Mouse (Mus musculus): ENCODE results near the gene Tom1l1. TPM values are rescaled to one million over a fixed set of nuclear protein-coding genes. Genes with fewer than 3 reads are reported as not detected.

The Tom1l1 gene
- polyA plus RNA-seq, 1 experiment from 2014 or later: 24.3 TPM

DNA sequence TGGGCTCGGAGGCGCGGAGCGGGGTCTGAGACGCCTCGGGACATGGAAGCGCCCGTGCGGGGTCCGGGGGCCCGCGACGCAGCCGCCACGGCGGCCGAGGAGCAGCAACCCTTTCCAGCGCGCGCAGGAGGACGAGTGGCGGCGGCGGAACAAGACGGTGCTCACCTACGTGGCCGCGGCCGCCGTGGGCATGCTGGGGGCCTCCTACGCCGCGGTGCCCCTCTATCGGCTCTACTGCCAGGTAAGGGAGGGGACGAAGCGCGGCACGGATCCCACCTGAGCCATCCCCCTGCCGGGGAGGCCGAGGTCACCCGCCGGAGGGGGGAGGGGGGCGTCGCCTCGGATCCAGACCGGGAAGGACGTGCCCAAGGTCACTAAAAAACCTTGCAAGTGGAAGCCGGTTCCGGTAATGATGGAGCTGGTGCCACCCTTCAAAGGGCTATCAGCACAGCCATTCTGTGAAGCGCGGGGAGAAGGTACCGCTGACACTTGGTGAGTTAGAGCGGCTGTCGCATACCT, 49.8 kb downstream of the Tom1l1 start:
- H3K36me3 ChIP-seq (ENCODE audit: control insufficient read depth, insufficient read depth, low read length): no peaks in the 10 kb centered on the region
- WGBS: 1% methylated on average over 54 of the region's 54 CpGs
- H3K9me3 ChIP-seq (ENCODE audit: control insufficient read depth, low read length): no peaks in the 10 kb centered on the region
- H3K27ac ChIP-seq (ENCODE audit: low read depth, low read length): peak overlapping the region; percentile 90
- H3K4me3 ChIP-seq (ENCODE audit: low read depth, low read length): peak overlapping the region; percentile 94
- H3K4me2 ChIP-seq (ENCODE audit: low read depth, low read length, severe bottlenecking): peak overlapping the region; percentile 62
- H3K4me1 ChIP-seq (replicated peaks; ENCODE audit: control insufficient read depth, insufficient read depth, low read length): peaks cover 6% of the 10 kb centered on the region; the same call in 1 of the 2 replicates
- no peaks in the 10 kb centered on the region for H3K27me3 ChIP-seq (ENCODE audit: control insufficient read depth, insufficient read depth, low read length)
- H3K9ac ChIP-seq (ENCODE audit: low read length): peak overlapping the region; percentile 97
- DNase-seq (ENCODE audit: low spot score) (no peak), ATAC-seq (replicated peaks; ENCODE audit: low FRiP score) (no peak; the same call in 1 of the 2 replicates)

GRCm38 (mm10) chr11:90637440-90638311, 50.5 kb downstream of the Tom1l1 start, which contains the start of the genes Stxbp4 and Cox11:
Gene Stxbp4, minus strand, starts transcription at chr11:90638084.
Gene Cox11, plus strand, starts transcription at chr11:90638173.
- DNase-seq (ENCODE audit: low spot score): peak; percentile 98
- Histone ChIP-seq H3K9ac (ENCODE audit: low read length) (peak within 1 kb of the TSS; percentile 97), H3K4me2 (ENCODE audit: low read depth, low read length, severe bottlenecking) (peak within 1 kb of the TSS; percentile 62), H3K27ac (ENCODE audit: low read depth, low read length) (peak within 1 kb of the TSS; percentile 90), H3K4me1 (replicated peaks; ENCODE audit: control insufficient read depth, insufficient read depth, low read length) (peaks cover 6% of the 10 kb centered on the region; the same call in 1 of the 2 replicates), H3K27me3 (ENCODE audit: control insufficient read depth, insufficient read depth, low read length) (no peaks in the 10 kb centered on the region), H3K9me3 (ENCODE audit: control insufficient read depth, low read length) (no peaks in the 10 kb centered on the region), H3K4me3 (ENCODE audit: low read depth, low read length) (peak within 1 kb of the TSS; percentile 94), H3K36me3 (ENCODE audit: control insufficient read depth, insufficient read depth, low read length) (no peaks in the 10 kb centered on the region)
- under 1% methylated on average over 46 of the region's 48 CpGs for WGBS
- ATAC-seq (replicated peaks; ENCODE audit: low FRiP score): peak; percentile 97

DNA sequence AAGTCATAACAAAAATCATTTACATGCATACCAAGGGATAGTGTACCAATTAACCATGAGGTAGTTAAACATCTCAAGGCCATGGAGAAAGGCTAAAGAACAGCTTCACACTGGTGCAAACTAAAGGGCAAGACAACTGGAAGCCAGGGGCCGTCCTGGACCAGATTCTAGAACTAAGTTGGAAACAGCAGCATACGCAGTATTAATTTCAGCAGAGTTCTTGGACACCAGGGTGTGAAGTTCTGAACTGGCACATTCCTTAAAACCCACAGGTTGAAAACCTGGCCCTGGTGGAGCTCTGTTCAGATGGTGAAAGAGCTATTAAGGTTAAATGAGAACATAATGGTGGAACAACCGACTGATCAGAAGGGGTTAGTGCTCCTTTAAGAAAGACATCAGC, 53.5 kb downstream of the Tom1l1 start:
- no peak for ATAC-seq (replicated peaks; ENCODE audit: low FRiP score)
- H3K4me1 ChIP-seq (replicated peaks; ENCODE audit: control insufficient read depth, insufficient read depth, low read length): peaks cover 6% of the 10 kb centered on the region; the same call in 1 of the 2 replicates
- H3K27ac ChIP-seq (ENCODE audit: low read depth, low read length): no peak overlapping the region
- H3K4me2 ChIP-seq (ENCODE audit: low read depth, low read length, severe bottlenecking): no peak overlapping the region
- 91% methylated on average over 3 of the region's 3 CpGs for WGBS
- H3K9ac ChIP-seq (ENCODE audit: low read length): no peak overlapping the region
- no peak for DNase-seq (ENCODE audit: low spot score)
- H3K27me3 ChIP-seq (ENCODE audit: control insufficient read depth, insufficient read depth, low read length): no peaks in the 10 kb centered on the region
- no peak overlapping the region for H3K4me3 ChIP-seq (ENCODE audit: low read depth, low read length)
- no peaks in the 10 kb centered on the region for H3K36me3 ChIP-seq (ENCODE audit: control insufficient read depth, insufficient read depth, low read length)
- no peaks in the 10 kb centered on the region for H3K9me3 ChIP-seq (ENCODE audit: control insufficient read depth, low read length)

- WGBS: 86% methylated on average over 2 of the region's 2 CpGs
- Histone ChIP-seq H3K27ac (ENCODE audit: low read depth, low read length) (no peak overlapping the region), H3K4me2 (ENCODE audit: low read depth, low read length, severe bottlenecking) (no peak overlapping the region), H3K9me3 (ENCODE audit: control insufficient read depth, low read length) (no peaks in the 10 kb centered on the region), H3K4me1 (replicated peaks; ENCODE audit: control insufficient read depth, insufficient read depth, low read length) (peaks cover 3% of the 10 kb centered on the region; the same call in 1 of the 2 replicates), H3K4me3 (ENCODE audit: low read depth, low read length) (no peak overlapping the region), H3K9ac (ENCODE audit: low read length) (no peak overlapping the region), H3K27me3 (ENCODE audit: control insufficient read depth, insufficient read depth, low read length) (no peaks in the 10 kb centered on the region), H3K36me3 (ENCODE audit: control insufficient read depth, insufficient read depth, low read length) (no peaks in the 10 kb centered on the region)
- DNase-seq (ENCODE audit: low spot score): no peak
- ATAC-seq (replicated peaks; ENCODE audit: low FRiP score): no peak
These were observed 55.7 kb downstream of the Tom1l1 start for GRCm38 (mm10) chr11:90632480-90632879.

GRCm38 (mm10) chr11:90627751-90628150, 60.4 kb downstream of the Tom1l1 start:
- Histone ChIP-seq H3K36me3 (ENCODE audit: control insufficient read depth, insufficient read depth, low read length) (no peaks in the 10 kb centered on the region), H3K4me1 (replicated peaks; ENCODE audit: control insufficient read depth, insufficient read depth, low read length) (no peaks in the 10 kb centered on the region), H3K9ac (ENCODE audit: low read length) (no peak overlapping the region), H3K4me2 (ENCODE audit: low read depth, low read length, severe bottlenecking) (no peak overlapping the region), H3K27me3 (ENCODE audit: control insufficient read depth, insufficient read depth, low read length) (no peaks in the 10 kb centered on the region), H3K27ac (ENCODE audit: low read depth, low read length) (no peak overlapping the region), H3K9me3 (ENCODE audit: control insufficient read depth, low read length) (no peaks in the 10 kb centered on the region), H3K4me3 (ENCODE audit: low read depth, low read length) (no peak overlapping the region)
- DNase-seq (ENCODE audit: low spot score) (no peak), ATAC-seq (replicated peaks; ENCODE audit: low FRiP score) (no peak)
- 96% methylated on average over 1 of the region's 1 CpGs for WGBS

- H3K9ac ChIP-seq (ENCODE audit: low read length): no peak overlapping the region
- WGBS: 90% methylated on average over 1 of the region's 1 CpGs
- ATAC-seq (replicated peaks; ENCODE audit: low FRiP score): no peak
- H3K27ac ChIP-seq (ENCODE audit: low read depth, low read length): no peak overlapping the region
- H3K36me3 ChIP-seq (ENCODE audit: control insufficient read depth, insufficient read depth, low read length): no peaks in the 10 kb centered on the region
- H3K4me1 ChIP-seq (replicated peaks; ENCODE audit: control insufficient read depth, insufficient read depth, low read length): no peaks in the 10 kb centered on the region
- H3K4me2 ChIP-seq (ENCODE audit: low read depth, low read length, severe bottlenecking): no peak overlapping the region
- H3K27me3 ChIP-seq (ENCODE audit: control insufficient read depth, insufficient read depth, low read length): no peaks in the 10 kb centered on the region
- DNase-seq (ENCODE audit: low spot score): no peak
- no peak overlapping the region for H3K4me3 ChIP-seq (ENCODE audit: low read depth, low read length)
- no peaks in the 10 kb centered on the region for H3K9me3 ChIP-seq (ENCODE audit: control insufficient read depth, low read length)
These were observed 63.0 kb downstream of the Tom1l1 start for GRCm38 (mm10) chr11:90625174-90625573.

DNA sequence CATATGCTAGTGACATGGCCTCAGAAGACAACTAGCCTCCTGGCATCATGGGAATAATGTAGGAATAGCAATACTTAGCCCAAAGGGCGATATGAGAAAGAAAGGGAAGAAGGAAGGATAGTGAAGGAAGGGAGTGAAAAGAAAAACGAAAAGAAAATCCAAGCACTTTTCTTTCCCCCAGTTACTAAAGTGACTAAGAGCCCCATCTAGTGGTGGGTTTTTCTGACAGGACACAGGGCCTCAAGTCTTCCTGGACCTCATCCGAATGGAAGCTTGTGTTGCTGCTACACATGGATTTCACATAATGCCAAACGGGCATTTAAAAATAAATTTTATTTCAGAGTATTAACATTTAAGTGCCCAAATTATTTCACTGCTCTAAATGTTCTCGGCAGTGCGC, 64.7 kb downstream of the Tom1l1 start:
- Histone ChIP-seq H3K9me3 (ENCODE audit: control insufficient read depth, low read length) (no peaks in the 10 kb centered on the region), H3K4me2 (ENCODE audit: low read depth, low read length, severe bottlenecking) (no peak overlapping the region), H3K4me1 (replicated peaks; ENCODE audit: control insufficient read depth, insufficient read depth, low read length) (no peaks in the 10 kb centered on the region), H3K27me3 (ENCODE audit: control insufficient read depth, insufficient read depth, low read length) (no peaks in the 10 kb centered on the region), H3K4me3 (ENCODE audit: low read depth, low read length) (no peak overlapping the region), H3K9ac (ENCODE audit: low read length) (no peak overlapping the region), H3K27ac (ENCODE audit: low read depth, low read length) (no peak overlapping the region), H3K36me3 (ENCODE audit: control insufficient read depth, insufficient read depth, low read length) (no peaks in the 10 kb centered on the region)
- ATAC-seq (replicated peaks; ENCODE audit: low FRiP score) (no peak), DNase-seq (ENCODE audit: low spot score) (no peak)
- WGBS: 60% methylated on average over 6 of the region's 6 CpGs

GRCm38 (mm10) chr11:90622500-90622899, 65.7 kb downstream of the Tom1l1 start:
- ATAC-seq (replicated peaks; ENCODE audit: low FRiP score) (no peak), DNase-seq (ENCODE audit: low spot score) (no peak)
- H3K36me3 ChIP-seq (ENCODE audit: control insufficient read depth, insufficient read depth, low read length): no peaks in the 10 kb centered on the region
- H3K9ac ChIP-seq (ENCODE audit: low read length): no peak overlapping the region
- no peaks in the 10 kb centered on the region for H3K4me1 ChIP-seq (replicated peaks; ENCODE audit: control insufficient read depth, insufficient read depth, low read length)
- H3K27ac ChIP-seq (ENCODE audit: low read depth, low read length): no peak overlapping the region
- no peaks in the 10 kb centered on the region for H3K27me3 ChIP-seq (ENCODE audit: control insufficient read depth, insufficient read depth, low read length)
- H3K4me3 ChIP-seq (ENCODE audit: low read depth, low read length): no peak overlapping the region
- no peak overlapping the region for H3K4me2 ChIP-seq (ENCODE audit: low read depth, low read length, severe bottlenecking)
- 96% methylated on average over 7 of the region's 7 CpGs for WGBS
- no peaks in the 10 kb centered on the region for H3K9me3 ChIP-seq (ENCODE audit: control insufficient read depth, low read length)
